Mouse (Mus musculus) spleen, adult 2 months (tissue): ENCODE data around the gene Tnfsf12. TPM values are rescaled to one million over a fixed set of nuclear protein-coding genes. Genes with fewer than 3 reads are reported as not detected.
A peak's percentile ranks its signal among the peaks of the same experiment; 100 is the strongest.

ENCODE experiments used
- DNase-seq, 2 experiments: peaks; one replicate each; pipeline versions ENCODE4 v3.0.0 to v3.0.0-alpha.2; 2012 to 2021; ENCODE audit warnings: low spot score in 2 of 2, low read depth in 1 of 2
- H3K27ac ChIP-seq: fragments of 200-500 bp; 2 replicates; pipeline ENCODE4 v1.5.1; 2012; ENCODE audit warnings: low read length, inconsistent platforms; ENCODE audit not compliant: insufficient read depth
- H3K27me3 ChIP-seq: fragments of 200-500 bp; 2 replicates; pipeline ENCODE4 v1.6.1; 2012; ENCODE audit warnings: mild to moderate bottlenecking, moderate library complexity, low read length, inconsistent platforms; ENCODE audit not compliant: control insufficient read depth, insufficient read depth
- H3K36me3 ChIP-seq: fragments of 200-500 bp; 2 replicates; pipeline ENCODE4 v1.6.1; 2012; ENCODE audit warnings: mild to moderate bottlenecking, low read length, inconsistent platforms; ENCODE audit not compliant: control insufficient read depth, insufficient read depth
- H3K4me1 ChIP-seq: fragments of 200-500 bp; 2 replicates; pipeline ENCODE4 v1.6.1; 2011; ENCODE audit warnings: inconsistent platforms; ENCODE audit not compliant: control insufficient read depth, insufficient read depth, insufficient read length
- H3K4me3 ChIP-seq: fragments of 200-500 bp; 2 replicates; pipeline ENCODE4 v1.5.1; 2011; ENCODE audit warnings: mild to moderate bottlenecking, inconsistent platforms; ENCODE audit not compliant: insufficient read depth, insufficient read length; ENCODE audit errors: extremely low read depth
- CTCF ChIP-seq: fragments of 200-500 bp; IDR thresholded peaks from 2 replicates; pipeline ENCODE4 v1.5.1; 2011; ENCODE audit warnings: mild to moderate bottlenecking, inconsistent platforms; ENCODE audit not compliant: insufficient read depth, insufficient read length, insufficient replicate concordance; ENCODE audit errors: extremely low read depth
- POLR2A ChIP-seq: fragments of 200-500 bp; IDR thresholded peaks from 2 replicates; pipeline ENCODE4 v1.6.1; 2011; ENCODE audit warnings: low read depth, low read length, inconsistent platforms
- WGBS: fragments of 180-500 bp; shearing (Covaris S2); methylation state at CpG from one replicate; pipeline ENCODE4 v1.1.7; 2018; 5-methylcytosine and 5-hydroxymethylcytosine counted together
- polyA plus RNA-seq: library from polyadenylated mRNA; depleted of rRNA; stranded (reverse); fragments of >200 nt; gene quantifications from 2 replicates; pipeline ENCODE4 v1.2.3, GENCODE M21; 2012

The Tnfsf12 gene
- polyA plus RNA-seq, 1 experiment, result 23.9 TPM

GRCm38 (mm10) chr11:69665961-69666664 lies 29.5 kb downstream of the Tnfsf12 start, which contains the start of gene Cd68:
TSS of gene Cd68 (minus strand) at chr11:69666153.
- Histone ChIP-seq H3K4me3 (peak within 1 kb of the TSS; percentile 31; the same call in 1 of the 2 replicates), H3K4me1 (peaks cover 12% of the 10 kb centered on the region; the same call in 1 of the 2 replicates), H3K27me3 (no peaks in the 10 kb centered on the region), H3K27ac (peak within 1 kb of the TSS; percentile 45), H3K36me3 (peaks cover 23% of the 10 kb centered on the region)
- 32% methylated on average over 7 of the region's 7 CpGs for WGBS
- peak; percentile 48 to 84 for DNase-seq
- TF ChIP-seq CTCF (no peak), POLR2A (0 out of 2 replicates have a peak, but pooled peaks have one; percentile 7)

GRCm38 (mm10) chr11:69665457-69665960 lies 30.1 kb downstream of the Tnfsf12 start:
- peaks cover 23% of the 10 kb centered on the region for H3K36me3 ChIP-seq
- peaks cover 8% of the 10 kb centered on the region; the same call in 1 of the 2 replicates for H3K4me1 ChIP-seq
- 80% methylated on average over 9 of the region's 9 CpGs for WGBS
- H3K27me3 ChIP-seq, result no peaks in the 10 kb centered on the region
- peak overlapping the region; percentile 45 for H3K27ac ChIP-seq
- no peak for DNase-seq
- peak overlapping the region; percentile 31; the same call in 1 of the 2 replicates for H3K4me3 ChIP-seq
- TF ChIP-seq CTCF, result no peak
- TF ChIP-seq POLR2A, result no peak

- Histone ChIP-seq H3K27me3 (no peaks in the 10 kb centered on the region), H3K27ac (no peak overlapping the region; the same call in 1 of the 2 replicates)
These were observed 30.8 kb downstream of the Tnfsf12 start for GRCm38 (mm10) chr11:69664841-69665240.

DNA sequence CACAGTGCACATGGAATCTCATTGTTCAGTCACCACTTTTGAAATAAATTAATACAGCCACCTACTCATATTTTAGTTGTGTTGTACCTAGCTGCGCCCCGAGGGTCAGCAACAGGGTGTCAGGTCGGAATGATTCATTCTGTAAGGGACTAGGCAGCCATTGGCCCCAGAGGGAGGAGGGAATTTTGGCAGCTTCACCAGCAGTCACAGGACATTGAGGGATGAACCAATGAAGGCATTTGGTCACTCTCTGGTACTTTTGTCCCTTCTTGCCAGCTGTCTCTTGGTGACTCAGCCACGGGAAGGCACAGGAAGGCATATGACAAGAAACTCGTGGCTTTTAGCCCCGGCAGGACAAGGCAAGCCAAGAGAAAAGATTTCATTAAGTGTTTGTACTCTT lies 31.9 kb downstream of the Tnfsf12 start:
- WGBS, result 72% methylated on average over 6 of the region's 6 CpGs
- Histone ChIP-seq H3K27me3 (no peaks in the 10 kb centered on the region), H3K36me3 (peaks cover 16% of the 10 kb centered on the region), H3K4me1 (peaks cover 8% of the 10 kb centered on the region; the same call in 1 of the 2 replicates), H3K4me3 (no peak overlapping the region), H3K27ac (peak overlapping the region; percentile 98; the same call in 1 of the 2 replicates)
- DNase-seq, result no peak
- no peak for TF ChIP-seq CTCF
- no peak for TF ChIP-seq POLR2A

More at GRCm38 (mm10) chr11:69664841-69665240, 30.8 kb downstream of the Tnfsf12 start:
- 92% methylated on average over 7 of the region's 7 CpGs for WGBS
- no peak for TF ChIP-seq CTCF
- TF ChIP-seq POLR2A, result no peak
- Histone ChIP-seq H3K4me3 (no peak overlapping the region), H3K36me3 (peaks cover 20% of the 10 kb centered on the region), H3K4me1 (peaks cover 8% of the 10 kb centered on the region; the same call in 1 of the 2 replicates)
- no peak for DNase-seq

- peaks cover 16% of the 10 kb centered on the region for H3K36me3 ChIP-seq
- TF ChIP-seq CTCF (no peak), POLR2A (no peak)
- no peaks in the 10 kb centered on the region for H3K27me3 ChIP-seq
- H3K4me1 ChIP-seq, result peaks cover 8% of the 10 kb centered on the region; the same call in 1 of the 2 replicates
- WGBS, result 77% methylated on average over 13 of the region's 13 CpGs
- DNase-seq, result no peak
- H3K27ac ChIP-seq, result peak overlapping the region; percentile 98
- peak overlapping the region; percentile 91 for H3K4me3 ChIP-seq
These were observed 32.5 kb downstream of the Tnfsf12 start for GRCm38 (mm10) chr11:69662967-69663671.

DNA sequence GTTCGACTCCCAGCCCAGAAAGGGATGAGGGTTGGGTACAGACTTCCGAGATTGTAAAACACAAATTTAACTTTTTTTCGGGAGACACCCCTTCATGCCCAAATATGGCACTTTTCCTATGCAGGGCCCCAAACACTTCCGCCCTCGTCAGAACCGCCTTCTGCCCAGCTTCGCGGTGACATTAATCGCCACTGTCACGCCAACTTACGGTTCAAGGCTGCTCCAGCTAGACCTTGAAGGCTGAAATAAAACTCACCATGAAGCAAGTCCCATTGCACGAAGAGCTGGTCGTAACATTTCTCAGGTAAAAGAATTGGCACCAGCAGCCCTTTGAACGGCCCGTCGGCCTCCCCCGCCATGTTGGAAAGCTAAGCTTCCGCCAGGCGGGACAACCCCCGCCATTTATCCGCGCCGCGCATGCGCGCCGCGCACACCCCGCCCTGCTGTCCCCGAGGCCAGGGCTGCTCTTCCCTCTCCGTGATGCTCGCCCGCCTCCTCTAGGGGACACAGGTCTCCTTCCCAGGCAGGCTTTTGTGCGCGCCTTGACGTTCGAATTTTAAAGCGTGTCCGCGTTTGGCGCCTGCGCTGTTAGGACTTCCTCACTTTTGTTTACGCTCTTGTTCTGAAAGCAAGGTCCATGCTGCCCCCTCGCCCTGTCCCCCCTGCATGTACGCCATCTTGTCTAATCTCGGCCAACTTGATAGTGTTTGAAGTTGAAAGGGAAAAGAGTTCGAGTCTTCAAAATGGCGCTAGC lies 33.3 kb downstream of the Tnfsf12 start, which contains the start of gene Mpdu1:
Gene Mpdu1 (minus strand): TSS at position 430 of the 754 bp plus-strand sequence.
- Histone ChIP-seq H3K27me3 (no peaks in the 10 kb centered on the region), H3K36me3 (peaks cover 14% of the 10 kb centered on the region), H3K27ac (peak within 1 kb of the TSS; percentile 98), H3K4me3 (peak within 1 kb of the TSS; percentile 91), H3K4me1 (peaks cover 8% of the 10 kb centered on the region; the same call in 1 of the 2 replicates)
- DNase-seq, result peak; percentile 91 to 95
- under 1% methylated on average over 48 of the region's 48 CpGs for WGBS
- TF ChIP-seq POLR2A (peak; percentile 78), CTCF (peak; percentile 25; the same call in 1 of the 2 replicates)
